Mouse (Mus musculus): ENCODE results near the gene C87436.

GRCm38 (mm10) chr6:86508736-86509135, 70.6 kb downstream of the C87436 start:
- TF ChIP-seq POLR2A (IDR thresholded peaks at IDR 0.05; ENCODE audit: borderline replicate concordance, low read depth, low read length): no peak
- TF ChIP-seq CTCF (IDR thresholded peaks at IDR 0.05; ENCODE audit: low read depth, low read length): no peak
